Mouse (Mus musculus) heart, embryonic 16.5 days (tissue): Measurements from ENCODE around the gene Gna11. TPM values are rescaled to one million over a fixed set of nuclear protein-coding genes. Genes with fewer than 3 reads are reported as not detected.

Experiments used
- ATAC-seq: fragments of 200-750 bp; cut with Nextera tagmentation; replicated peaks from 2 replicates; pipeline ENCODE4 v1.8.0; 2017; ENCODE audit warnings: moderate number of reproducible peaks; ENCODE audit not compliant: insufficient read depth, low FRiP score; ENCODE audit errors: extremely low read depth
- H3K27ac ChIP-seq: fragments of 300-500 bp; sonication (generic); 2 replicates; pipeline ENCODE4 v1.5.1; 2014; ENCODE audit warnings: mild to moderate bottlenecking, low read length, control low read depth, moderate library complexity
- H3K27me3 ChIP-seq: fragments of 300-500 bp; sonication (generic); 2 replicates; pipeline ENCODE4 v1.6.1; 2014; ENCODE audit warnings: low read length, mixed read lengths; ENCODE audit not compliant: control insufficient read depth, insufficient read depth
- H3K36me3 ChIP-seq: fragments of 300-500 bp; sonication (generic); 2 replicates; pipeline ENCODE4 v1.6.1; 2014; ENCODE audit not compliant: control insufficient read depth, insufficient read depth
- H3K4me1 ChIP-seq: fragments of 300-500 bp; sonication (generic); 2 replicates; pipeline ENCODE4 v1.6.1; 2014; ENCODE audit warnings: low read length, mixed read lengths; ENCODE audit not compliant: control insufficient read depth, insufficient read depth
- H3K4me2 ChIP-seq: fragments of 300-500 bp; sonication (generic); 2 replicates; pipeline ENCODE4 v1.6.1; 2014; ENCODE audit warnings: low read depth, mild to moderate bottlenecking, control low read depth, low read length
- H3K4me3 ChIP-seq: fragments of 300-500 bp; sonication (generic); 2 replicates; pipeline ENCODE4 v1.5.1; 2014; ENCODE audit warnings: mild to moderate bottlenecking, control low read depth, low read length
- H3K9ac ChIP-seq: fragments of 300-500 bp; sonication (generic); 2 replicates; pipeline ENCODE4 v1.6.1; 2014; ENCODE audit warnings: low read length, control low read depth
- H3K9me3 ChIP-seq: fragments of 300-500 bp; sonication (generic); replicated peaks from 2 replicates; pipeline ENCODE4 v1.6.1; 2016; ENCODE audit warnings: low read length; ENCODE audit not compliant: control insufficient read depth
- WGBS: fragments of 180-500 bp; shearing (Covaris S2); extraction: QIAGEN DNeasy Blood & Tissue Kit; methylation state at CpG from one replicate; pipeline ENCODE4 v1.1.7; 2014; 5-methylcytosine and 5-hydroxymethylcytosine counted together
- polyA plus RNA-seq: library from polyadenylated mRNA; unstranded; fragments of >200 nt; fragmentation: Nextera tagmentation; extraction: Ambion mirVana; gene quantifications from 2 replicates; pipeline ENCODE4 v1.2.1, GENCODE M21; 2015

The Gna11 gene
- polyA plus RNA-seq, 1 experiment from 2014 or later = 57.4 TPM

GRCm38 (mm10) chr10:81559627-81560539 is 14.9 kb upstream of the Gna11 start:
- Histone ChIP-seq H3K9me3 (no peaks in the 10 kb centered on the region), H3K27ac (peak overlapping the region; percentile 98), H3K27me3 (no peaks in the 10 kb centered on the region), H3K4me3 (peak overlapping the region; percentile 97), H3K9ac (peak overlapping the region; percentile 100), H3K4me1 (peaks cover 39% of the 10 kb centered on the region), H3K36me3 (peaks cover 18% of the 10 kb centered on the region), H3K4me2 (peak overlapping the region; percentile 99)
- peak; percentile 28 for ATAC-seq
- under 1% methylated on average over 35 of the region's 36 CpGs for WGBS

- Histone ChIP-seq H3K9me3 (no peaks in the 10 kb centered on the region), H3K4me3 (peak within 1 kb of the TSS; percentile 97), H3K27ac (peak within 1 kb of the TSS; percentile 98), H3K9ac (peak within 1 kb of the TSS; percentile 100), H3K27me3 (no peaks in the 10 kb centered on the region), H3K36me3 (peaks cover 13% of the 10 kb centered on the region; the same call in 1 of the 2 replicates), H3K4me2 (peak within 1 kb of the TSS; percentile 99), H3K4me1 (peaks cover 32% of the 10 kb centered on the region)
- ATAC-seq = peak; percentile 64
- under 1% methylated on average over 32 of the region's 53 CpGs for WGBS
Observed at GRCm38 (mm10) chr10:81559163-81559626, 14.2 kb upstream of the Gna11 start, which contains the start of gene Aes. TSS of gene Aes (plus strand) at chr10:81559488.

- no peaks in the 10 kb centered on the region for H3K27me3 ChIP-seq
- no peak overlapping the region for H3K9ac ChIP-seq
- H3K36me3 ChIP-seq = peaks cover 11% of the 10 kb centered on the region; the same call in 1 of the 2 replicates
- H3K27ac ChIP-seq = no peak overlapping the region
- H3K9me3 ChIP-seq = 0 out of 2 replicates have a peak, but pooled peaks cover 3% of the 10 kb centered on the region
- ATAC-seq = no peak
- 38% methylated on average over 1 of the region's 1 CpGs for WGBS
- no peak overlapping the region for H3K4me2 ChIP-seq
- H3K4me3 ChIP-seq = no peak overlapping the region
- peaks cover 16% of the 10 kb centered on the region for H3K4me1 ChIP-seq
Observed at GRCm38 (mm10) chr10:81557491-81557890, 12.5 kb upstream of the Gna11 start.

DNA sequence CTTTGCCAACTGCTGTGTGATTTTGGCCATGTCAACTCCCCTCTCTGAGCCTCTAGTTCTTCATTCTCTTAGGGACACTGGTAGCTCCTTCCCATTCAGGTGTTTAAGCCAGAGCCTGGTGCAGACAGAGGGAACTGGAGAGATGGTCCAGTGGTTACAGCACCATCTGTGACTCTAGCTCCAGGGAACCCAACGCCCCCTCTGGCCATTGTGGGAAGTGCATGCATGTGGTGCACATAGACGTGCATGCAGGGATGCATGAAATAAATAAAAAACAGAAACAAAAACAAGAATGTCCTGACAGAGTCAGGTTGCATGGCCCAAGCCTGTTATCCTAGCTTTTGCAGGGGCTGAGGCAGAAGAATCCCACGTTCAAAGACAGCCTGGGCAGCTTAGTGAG is 11.3 kb upstream of the Gna11 start:
- 63% methylated on average over 3 of the region's 3 CpGs for WGBS
- Histone ChIP-seq H3K27ac (no peak overlapping the region), H3K9me3 (0 out of 2 replicates have a peak, but pooled peaks cover 3% of the 10 kb centered on the region), H3K27me3 (no peaks in the 10 kb centered on the region), H3K4me2 (no peak overlapping the region), H3K9ac (no peak overlapping the region), H3K4me3 (no peak overlapping the region), H3K4me1 (peaks cover 14% of the 10 kb centered on the region), H3K36me3 (peaks cover under 1% of the 10 kb centered on the region; the same call in 1 of the 2 replicates)
- no peak for ATAC-seq

GRCm38 (mm10) chr10:81553807-81554755 is 9.1 kb upstream of the Gna11 start:
- no peak overlapping the region for H3K27ac ChIP-seq
- H3K9ac ChIP-seq = no peak overlapping the region
- WGBS = 73% methylated on average over 6 of the region's 6 CpGs
- no peaks in the 10 kb centered on the region for H3K27me3 ChIP-seq
- no peak for ATAC-seq
- H3K4me2 ChIP-seq = no peak overlapping the region
- no peaks in the 10 kb centered on the region for H3K36me3 ChIP-seq
- peaks cover 7% of the 10 kb centered on the region for H3K4me1 ChIP-seq
- H3K4me3 ChIP-seq = no peak overlapping the region
- H3K9me3 ChIP-seq = 0 out of 2 replicates have a peak, but pooled peaks cover 3% of the 10 kb centered on the region

GRCm38 (mm10) chr10:81553232-81553631 is 8.2 kb upstream of the Gna11 start:
- no peak for ATAC-seq
- no peak overlapping the region for H3K4me3 ChIP-seq
- H3K9me3 ChIP-seq = 0 out of 2 replicates have a peak, but pooled peaks cover 3% of the 10 kb centered on the region
- H3K4me1 ChIP-seq = peaks cover 7% of the 10 kb centered on the region
- no peaks in the 10 kb centered on the region for H3K27me3 ChIP-seq
- H3K36me3 ChIP-seq = no peaks in the 10 kb centered on the region
- no peak overlapping the region for H3K4me2 ChIP-seq
- no peak overlapping the region for H3K9ac ChIP-seq
- H3K27ac ChIP-seq = no peak overlapping the region
- WGBS = 85% methylated on average over 5 of the region's 5 CpGs

GRCm38 (mm10) chr10:81551597-81552102 is 6.7 kb upstream of the Gna11 start:
- no peak overlapping the region for H3K9ac ChIP-seq
- H3K9me3 ChIP-seq = 0 out of 2 replicates have a peak, but pooled peaks cover 3% of the 10 kb centered on the region
- ATAC-seq = peak; percentile 89
- peaks cover 7% of the 10 kb centered on the region for H3K4me1 ChIP-seq
- 1% methylated on average over 12 of the region's 12 CpGs for WGBS
- H3K27me3 ChIP-seq = no peaks in the 10 kb centered on the region
- no peak overlapping the region for H3K4me3 ChIP-seq
- H3K27ac ChIP-seq = peak overlapping the region; percentile 69
- H3K4me2 ChIP-seq = no peak overlapping the region
- H3K36me3 ChIP-seq = no peaks in the 10 kb centered on the region

- Histone ChIP-seq H3K9me3 (0 out of 2 replicates have a peak, but pooled peaks cover 3% of the 10 kb centered on the region), H3K27ac (no peak overlapping the region), H3K9ac (no peak overlapping the region), H3K27me3 (no peaks in the 10 kb centered on the region), H3K4me3 (no peak overlapping the region), H3K4me1 (peaks cover 9% of the 10 kb centered on the region), H3K4me2 (no peak overlapping the region), H3K36me3 (no peaks in the 10 kb centered on the region)
- WGBS = 10% methylated on average over 7 of the region's 7 CpGs
- no peak for ATAC-seq
Observed at GRCm38 (mm10) chr10:81550257-81550656, 5.3 kb upstream of the Gna11 start.
